Mouse (Mus musculus) megakaryocyte-erythroid progenitor cell, adult 5-6 weeks (primary cell): ENCODE data around the gene Mylk. TPM values are rescaled to one million over a fixed set of nuclear protein-coding genes. Genes with fewer than 3 reads are reported as not detected.

ENCODE experiments used
- ATAC-seq: replicated peaks from 2 replicates; pipeline ENCODE4 v1.8.0; 2016; ENCODE audit warnings: mild to moderate bottlenecking, inconsistent platforms; ENCODE audit not compliant: severe bottlenecking, poor library complexity, low FRiP score, low TSS enrichment
- total RNA-seq, 2 experiments: library from RNA; stranded (forward) in 1 of 2; stranded (reverse) in 1 of 2; fragments of 200-1000, 215-1000 nt in 1 of 2; fragments of >200 nt in 1 of 2; fragmentation: Nextera tagmentation in 1 of 2; gene quantifications; 2 replicates each; pipeline ENCODE4 v1.2.3; 2014 to 2017

The Mylk gene
- total RNA-seq, 2 experiments from 2014 or later: 1.6 to 2.4 TPM

GRCm38 (mm10) chr16:35038343-35039057, 293.5 kb downstream of the Mylk start:
- ATAC-seq: no peak

DNA sequence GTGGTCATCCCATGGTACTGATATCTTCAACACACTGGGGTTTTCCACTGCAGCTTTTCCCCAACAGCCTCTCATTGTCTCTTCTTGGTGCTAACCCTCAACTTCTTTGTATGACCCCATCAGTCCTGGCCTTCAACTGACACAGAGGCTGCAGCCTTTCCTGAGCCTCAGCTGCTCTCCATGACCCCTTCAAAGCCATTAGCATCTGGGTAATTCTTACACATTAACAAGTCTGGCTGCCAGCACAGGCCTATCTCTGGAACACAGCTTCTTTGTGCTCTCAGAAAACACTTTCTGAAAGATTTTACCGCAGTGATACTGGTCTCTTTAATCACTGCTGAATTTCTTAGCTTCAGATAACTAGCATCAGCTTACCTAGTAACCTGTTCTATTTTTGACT, 295.1 kb downstream of the Mylk start:
- ATAC-seq: no peak

DNA sequence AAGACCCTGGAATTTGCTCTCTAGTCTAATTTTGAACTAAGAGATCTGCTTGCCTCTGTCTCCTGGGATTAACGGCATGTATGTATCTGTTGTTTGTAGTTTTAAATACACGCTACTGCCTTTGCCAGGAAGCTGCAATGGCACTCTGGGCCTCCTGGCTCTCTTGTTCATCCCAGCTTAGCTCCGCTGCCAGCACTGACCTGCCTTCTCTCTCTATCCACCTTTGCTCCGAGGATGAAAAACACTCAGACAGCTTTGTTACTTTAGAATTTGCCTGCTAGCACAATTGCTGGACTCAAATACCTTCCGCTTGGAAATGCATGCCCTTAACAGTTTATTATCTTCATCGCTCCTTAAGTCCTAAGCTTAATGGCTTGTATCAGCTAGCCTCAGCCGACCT, 296.0 kb downstream of the Mylk start:
- no peak for ATAC-seq

DNA sequence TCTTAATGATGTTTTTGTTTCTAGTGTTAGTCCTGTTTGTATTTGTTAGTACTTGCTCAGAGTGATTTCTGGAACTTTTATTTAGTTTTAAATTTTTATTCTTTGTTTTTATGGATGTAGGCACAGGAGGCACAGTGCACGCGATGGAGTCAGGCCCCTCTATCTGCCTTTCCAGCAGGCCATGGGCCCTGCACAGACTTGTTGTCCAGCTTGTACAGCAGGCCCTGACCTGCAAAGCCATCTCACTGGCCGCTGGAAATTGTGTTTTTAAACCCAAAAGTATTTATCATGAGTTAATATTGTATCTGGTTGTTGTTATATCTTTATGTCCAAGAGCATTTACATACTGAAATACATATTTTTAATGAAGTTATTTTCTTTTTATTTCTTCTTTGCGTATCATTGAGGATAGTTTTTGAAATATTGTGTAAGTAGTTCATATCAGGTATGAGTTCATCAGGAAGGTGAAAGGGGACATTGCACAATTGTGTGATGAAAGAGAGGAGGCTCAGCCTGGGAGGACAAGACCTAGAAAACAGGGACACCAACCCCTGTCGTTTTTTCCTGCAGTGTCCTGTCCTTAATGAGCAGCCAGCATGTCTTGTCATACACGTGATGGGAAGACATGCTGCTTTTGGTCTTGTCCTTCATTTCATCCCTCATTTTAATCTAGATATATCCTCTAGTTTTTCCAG, 301.2 kb downstream of the Mylk start:
- no peak for ATAC-seq

DNA sequence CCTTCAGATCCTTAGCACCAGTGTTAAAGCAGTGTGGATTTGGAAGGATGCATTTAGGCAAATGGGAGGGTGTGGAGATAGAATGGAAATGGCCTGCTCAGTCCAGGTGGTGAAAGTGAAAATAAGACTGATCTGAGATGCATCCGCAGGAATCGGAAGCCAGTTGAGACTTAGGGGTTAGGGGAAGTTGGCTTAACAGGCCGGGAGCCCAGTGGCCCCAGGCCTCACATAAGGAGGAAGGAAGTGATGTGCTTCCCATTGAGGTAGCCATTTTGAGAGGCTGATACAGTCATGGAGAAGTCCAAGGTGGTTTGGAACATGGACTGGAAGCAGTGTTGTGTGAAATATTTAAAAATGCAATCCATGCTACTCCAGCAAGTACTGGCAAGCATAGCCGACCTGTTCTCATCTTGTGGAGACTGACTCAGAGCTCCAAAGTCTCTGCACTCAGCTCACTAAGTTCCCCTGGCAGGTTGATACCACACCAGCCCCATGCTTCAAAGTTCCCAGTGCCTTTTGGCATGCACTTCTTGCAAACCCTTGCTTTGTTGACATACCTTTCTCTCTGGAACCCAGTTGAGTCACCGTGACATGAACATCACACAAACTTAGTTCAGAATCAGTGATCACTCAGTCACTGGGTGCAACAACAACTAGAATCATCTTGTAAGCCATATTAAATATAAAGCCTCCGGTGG, 302.4 kb downstream of the Mylk start:
- no peak for ATAC-seq

GRCm38 (mm10) chr16:35051066-35051465, 306.1 kb downstream of the Mylk start:
- ATAC-seq: no peak

Other genes with a start within 250 kb of the Mylk start
- 1.6 and 1.7 TPM in 2 replicates for gene Kalrn, start 171.7 kb upstream of the Mylk start, total RNA-seq (2014; fragmentation: Nextera tagmentation)
- 3.7 and 4.3 TPM in 2 replicates for gene Kalrn, start 171.7 kb upstream of the Mylk start, total RNA-seq (2017)
- gene Ropn1, start 95.3 kb upstream of the Mylk start, total RNA-seq (2014; fragmentation: Nextera tagmentation): not detected in 2 replicates
- not detected in 2 replicates for gene Ropn1, start 95.3 kb upstream of the Mylk start, total RNA-seq (2017)
- 18.9 and 21.8 TPM in 2 replicates for gene Ccdc14, start 54.6 kb upstream of the Mylk start, total RNA-seq (2014; fragmentation: Nextera tagmentation)
- gene Ccdc14, start 54.6 kb upstream of the Mylk start, total RNA-seq (2017): 9.9 and 17.1 TPM in 2 replicates